Mouse (Mus musculus): Measurements from ENCODE around the gene Alg5.
A peak's percentile ranks its signal among the peaks of the same experiment; 100 is the strongest.

Gene Alg5

GRCm38 (mm10) chr3:54791822-54792677 is 56.7 kb downstream of the Alg5 start:
- DNase-seq (ENCODE audit: low read depth, low spot score) = no peak

DNA sequence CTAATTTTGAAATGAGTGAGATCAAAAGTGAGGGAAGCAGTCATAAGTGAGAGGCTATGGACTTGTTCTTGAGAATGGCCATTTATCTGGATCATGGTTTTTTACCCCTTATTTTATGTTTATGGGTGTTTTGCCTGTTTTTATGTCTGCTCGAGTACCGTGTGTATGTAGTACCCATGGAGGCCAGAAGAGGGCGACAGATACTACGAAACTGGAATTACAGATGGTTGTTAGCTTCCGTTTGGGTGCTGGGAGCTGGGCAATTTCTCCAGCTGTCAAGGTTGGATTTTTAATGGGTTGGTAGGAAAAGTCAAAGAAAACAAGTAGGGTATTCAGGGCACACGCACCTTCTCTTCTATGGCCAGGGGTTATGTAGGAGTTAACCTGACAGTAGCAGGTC is 58.4 kb downstream of the Alg5 start:
- DNase-seq (ENCODE audit: low read depth, low spot score) = peak; percentile 51

DNA sequence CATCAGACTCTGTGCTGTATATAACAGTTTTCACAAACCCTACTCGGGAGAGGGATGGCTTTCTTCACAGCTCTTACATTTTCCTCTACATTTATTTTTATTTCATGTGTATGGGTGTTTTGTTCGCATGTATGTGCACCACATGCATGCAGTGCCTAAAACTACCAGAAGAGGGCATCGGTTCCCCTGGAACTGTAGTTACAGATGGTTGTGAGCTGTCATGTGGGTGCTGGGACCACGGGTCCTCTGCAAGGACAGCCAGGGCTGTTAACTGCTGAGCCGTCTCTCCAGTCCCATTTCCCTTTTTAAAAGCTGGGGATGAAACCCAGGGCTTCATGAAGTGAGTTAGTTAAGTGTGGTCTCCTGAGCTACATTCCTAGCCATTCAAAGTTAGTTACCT is 60.0 kb downstream of the Alg5 start:
- DNase-seq (ENCODE audit: low read depth, low spot score) = peak; percentile 42

DNA sequence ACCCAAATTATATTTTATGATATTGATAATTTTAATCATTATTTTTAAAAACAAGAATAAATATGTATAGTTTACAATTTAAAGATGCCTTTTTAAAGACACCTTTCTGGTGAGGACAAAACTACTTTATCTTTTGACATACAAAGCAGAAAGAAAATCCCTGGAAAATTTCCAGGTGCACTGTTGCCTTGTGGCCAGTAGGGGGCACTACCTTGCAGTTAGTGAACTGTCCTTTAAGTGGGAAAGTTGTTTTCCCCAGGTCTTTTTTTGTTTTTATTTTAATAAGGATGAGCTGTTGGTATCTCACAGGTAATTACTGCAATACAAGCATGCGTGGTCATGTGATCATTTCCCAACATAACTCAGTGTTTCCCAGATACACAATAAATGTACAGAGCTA is 60.5 kb downstream of the Alg5 start:
- DNase-seq (ENCODE audit: low read depth, low spot score) = no peak

DNA sequence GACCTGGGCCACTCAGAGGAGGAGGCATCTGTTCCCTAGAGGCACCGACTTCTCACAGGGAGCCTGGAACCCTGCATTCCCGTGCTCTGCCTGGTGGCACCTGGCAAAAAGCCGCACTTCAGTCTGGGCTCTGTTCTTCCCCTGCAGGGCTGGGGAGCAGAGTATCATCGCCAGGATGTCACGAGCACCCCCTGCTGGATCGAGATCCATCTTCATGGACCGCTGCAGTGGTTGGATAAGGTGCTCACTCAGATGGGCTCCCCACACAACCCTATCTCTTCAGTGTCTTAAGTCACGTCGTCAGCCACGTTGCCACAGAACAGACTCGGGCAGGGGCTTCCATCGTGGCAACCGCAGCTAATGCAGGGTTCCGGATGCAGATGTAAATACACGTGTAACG is 61.9 kb downstream of the Alg5 start:
- DNase-seq (ENCODE audit: low read depth, low spot score) = peak; percentile 91
